Mouse (Mus musculus) limb, embryonic 15.5 days (tissue): Measurements from ENCODE around the gene Stard8. TPM values are rescaled to one million over a fixed set of nuclear protein-coding genes. Genes with fewer than 3 reads are reported as not detected.
"Not testable (repeated sequence)": the region's sequence is repeated elsewhere in the genome, so short reads cannot be mapped to it uniquely, and the experiment has no call there.

Experiments used
- ATAC-seq: fragments of 200-750 bp; cut with Nextera tagmentation; 2 replicates; pipeline ENCODE4 v1.8.0; 2017; ENCODE audit warnings: low read depth, moderate TSS enrichment; ENCODE audit not compliant: insufficient number of reproducible peaks, low FRiP score, low TSS enrichment
- H3K27ac ChIP-seq: fragments of 300-500 bp; sonication (generic); 2 replicates; pipeline ENCODE4 v1.5.1; 2015; ENCODE audit warnings: moderate library complexity, mild to moderate bottlenecking, inconsistent platforms
- H3K27me3 ChIP-seq: fragments of 300-500 bp; sonication (generic); 2 replicates; pipeline ENCODE4 v1.6.1; 2015; ENCODE audit warnings: inconsistent platforms
- H3K36me3 ChIP-seq: fragments of 300-500 bp; sonication (generic); 2 replicates; pipeline ENCODE4 v1.6.1; 2015; ENCODE audit warnings: inconsistent platforms
- H3K4me1 ChIP-seq: fragments of 300-500 bp; sonication (generic); 2 replicates; pipeline ENCODE4 v1.6.1; 2015; ENCODE audit warnings: inconsistent platforms
- H3K4me2 ChIP-seq: fragments of 300-500 bp; sonication (generic); 2 replicates; pipeline ENCODE4 v1.6.1; 2015; ENCODE audit warnings: mild to moderate bottlenecking, inconsistent platforms
- H3K4me3 ChIP-seq: fragments of 300-500 bp; sonication (generic); 2 replicates; pipeline ENCODE4 v1.5.1; 2015; ENCODE audit warnings: mild to moderate bottlenecking, inconsistent platforms
- H3K9ac ChIP-seq: fragments of 300-500 bp; sonication (generic); 2 replicates; pipeline ENCODE4 v1.6.1; 2015; ENCODE audit warnings: inconsistent platforms
- H3K9me3 ChIP-seq: fragments of 300-500 bp; sonication (generic); 2 replicates; pipeline ENCODE4 v1.6.1; 2016; ENCODE audit warnings: inconsistent platforms
- WGBS: fragments of 180-500 bp; shearing (Covaris S2); methylation state at CpG from one replicate; pipeline ENCODE4 v1.1.7; 2015; 5-methylcytosine and 5-hydroxymethylcytosine counted together
- polyA plus RNA-seq: library from polyadenylated mRNA; unstranded; fragments of >200 nt; fragmentation: Nextera tagmentation; extraction: Ambion mirVana; gene quantifications from 2 replicates; pipeline ENCODE4 v1.2.1, GENCODE M21; 2015

The Stard8 gene
- 8.5 and 11.9 TPM in 2 replicates for polyA plus RNA-seq

- H3K9ac ChIP-seq = no peak within 1 kb of the TSS
- peak within 1 kb of the TSS; percentile 23 for H3K4me3 ChIP-seq
- H3K36me3 ChIP-seq = no peaks in the 10 kb centered on the region
- no peak within 1 kb of the TSS for H3K27ac ChIP-seq
- peaks cover 19% of the 10 kb centered on the region; the same call in 1 of the 2 replicates for H3K27me3 ChIP-seq
- no peaks in the 10 kb centered on the region for H3K4me1 ChIP-seq
- ATAC-seq = no peak
- peak within 1 kb of the TSS; percentile 31 for H3K4me2 ChIP-seq
- no peaks in the 10 kb centered on the region for H3K9me3 ChIP-seq
- 33% methylated on average over 9 of the region's 9 CpGs for WGBS
Measured at GRCm38 (mm10) chrX:99003046-99003445, at the start of gene Stard8. TSS of gene Stard8 (plus strand) at chrX:99003248.

DNA sequence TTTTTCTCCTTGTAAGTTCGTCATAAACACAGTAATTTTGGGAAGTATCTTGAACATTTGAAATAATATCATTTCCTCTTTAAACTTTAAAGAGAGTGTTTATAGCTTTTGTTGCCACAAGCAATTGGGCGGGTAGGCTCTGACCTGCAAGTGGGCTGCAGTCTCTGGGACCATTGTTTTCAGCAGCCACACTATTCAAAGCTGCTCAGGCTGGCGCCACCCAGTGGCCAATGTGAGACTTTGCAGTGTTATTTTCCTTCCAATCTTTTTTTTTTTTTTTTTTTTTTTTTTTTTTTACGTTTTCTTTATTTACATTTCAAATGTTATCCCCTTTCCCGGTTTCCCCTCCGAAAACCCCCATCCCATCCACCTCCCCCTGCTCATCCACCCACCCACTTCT lies 49.1 kb upstream of the Stard8 start:
- Histone ChIP-seq H3K36me3 (no peaks in the 10 kb centered on the region), H3K27ac (no peak overlapping the region), H3K4me2 (no peak overlapping the region), H3K27me3 (no peaks in the 10 kb centered on the region), H3K9me3 (no peaks in the 10 kb centered on the region), H3K4me1 (no peaks in the 10 kb centered on the region), H3K4me3 (no peak overlapping the region), H3K9ac (no peak overlapping the region)
- no peak for ATAC-seq
- WGBS = 29% methylated on average over 4 of the region's 6 CpGs

GRCm38 (mm10) chrX:98958287-98958686 lies 44.8 kb upstream of the Stard8 start:
- no peak for ATAC-seq
- H3K36me3 ChIP-seq = no peaks in the 10 kb centered on the region
- H3K27ac ChIP-seq = no peak overlapping the region
- no peaks in the 10 kb centered on the region for H3K9me3 ChIP-seq
- no peak overlapping the region for H3K9ac ChIP-seq
- no peak overlapping the region for H3K4me3 ChIP-seq
- no peaks in the 10 kb centered on the region for H3K4me1 ChIP-seq
- H3K27me3 ChIP-seq = no peaks in the 10 kb centered on the region
- WGBS = 89% methylated on average over 9 of the region's 9 CpGs
- no peak overlapping the region for H3K4me2 ChIP-seq

GRCm38 (mm10) chrX:98959050-98959449 lies 44.0 kb upstream of the Stard8 start:
- no peak overlapping the region for H3K4me2 ChIP-seq
- no peak overlapping the region for H3K27ac ChIP-seq
- H3K9me3 ChIP-seq = no peaks in the 10 kb centered on the region
- 67% methylated on average over 4 of the region's 4 CpGs for WGBS
- H3K27me3 ChIP-seq = no peaks in the 10 kb centered on the region
- H3K4me3 ChIP-seq = no peak overlapping the region
- no peak overlapping the region for H3K9ac ChIP-seq
- H3K4me1 ChIP-seq = no peaks in the 10 kb centered on the region
- no peak for ATAC-seq
- no peaks in the 10 kb centered on the region for H3K36me3 ChIP-seq

- ATAC-seq = no peak
- no peak overlapping the region for H3K4me2 ChIP-seq
- no peak overlapping the region for H3K9ac ChIP-seq
- H3K4me1 ChIP-seq = no peaks in the 10 kb centered on the region
- no peaks in the 10 kb centered on the region for H3K36me3 ChIP-seq
- H3K27ac ChIP-seq = no peak overlapping the region
- H3K9me3 ChIP-seq = no peaks in the 10 kb centered on the region
- 0 out of 2 replicates have a peak, but pooled peaks cover 4% of the 10 kb centered on the region for H3K27me3 ChIP-seq
- no peak overlapping the region for H3K4me3 ChIP-seq
Measured at GRCm38 (mm10) chrX:98963742-98964141, 39.3 kb upstream of the Stard8 start.

DNA sequence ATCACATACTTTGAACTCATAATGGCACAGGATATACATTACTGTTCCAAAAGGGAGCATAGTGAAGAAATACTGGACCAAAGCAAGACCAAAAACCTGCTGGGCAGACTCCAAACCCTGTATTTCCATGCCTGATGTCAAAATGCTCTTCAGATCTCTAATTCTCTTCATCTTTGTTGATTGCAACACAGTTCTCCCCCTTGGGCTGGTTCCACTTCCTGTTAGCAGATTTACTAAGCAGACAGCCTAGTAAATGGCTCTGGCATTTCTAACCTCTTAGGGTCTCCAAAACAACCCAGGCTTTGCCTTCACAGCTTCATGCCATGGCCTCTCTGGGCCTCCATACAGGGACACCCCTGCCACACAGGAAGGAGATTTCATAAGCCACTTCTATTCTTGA lies 38.5 kb upstream of the Stard8 start:
- ATAC-seq = no peak
- no peaks in the 10 kb centered on the region for H3K9me3 ChIP-seq
- H3K36me3 ChIP-seq = no peaks in the 10 kb centered on the region
- no peak overlapping the region for H3K9ac ChIP-seq
- H3K27ac ChIP-seq = no peak overlapping the region
- H3K4me1 ChIP-seq = no peaks in the 10 kb centered on the region
- 0 out of 2 replicates have a peak, but pooled peaks cover 4% of the 10 kb centered on the region for H3K27me3 ChIP-seq
- no peak overlapping the region for H3K4me2 ChIP-seq
- H3K4me3 ChIP-seq = no peak overlapping the region

DNA sequence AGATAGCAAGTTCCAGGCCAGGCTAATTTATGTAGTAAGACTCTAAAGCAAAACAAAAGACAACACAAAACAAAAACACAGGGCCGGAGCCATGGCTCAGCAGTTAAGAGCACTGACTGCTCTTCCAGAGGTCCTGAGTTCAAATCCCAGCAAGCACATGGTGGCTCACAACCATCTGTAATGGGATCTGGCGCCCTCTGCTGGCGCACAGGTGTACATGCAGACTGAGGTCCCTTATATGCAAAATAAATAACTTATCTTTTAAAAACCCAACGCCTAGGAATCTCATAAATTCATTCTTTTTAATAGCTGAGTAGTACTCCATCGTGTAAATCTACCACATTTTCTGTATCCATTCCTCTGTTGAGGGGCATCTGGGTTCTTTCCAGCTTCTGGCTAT lies 16.4 kb upstream of the Stard8 start:
- H3K4me2 ChIP-seq, H3K9ac ChIP-seq, H3K36me3 ChIP-seq, H3K4me1 ChIP-seq, H3K9me3 ChIP-seq, ATAC-seq, H3K4me3 ChIP-seq, H3K27ac ChIP-seq: not testable (repeated sequence)
- peaks cover 12% of the 10 kb centered on the region; the same call in 1 of the 2 replicates for H3K27me3 ChIP-seq
- 55% methylated on average over 5 of the region's 5 CpGs for WGBS

DNA sequence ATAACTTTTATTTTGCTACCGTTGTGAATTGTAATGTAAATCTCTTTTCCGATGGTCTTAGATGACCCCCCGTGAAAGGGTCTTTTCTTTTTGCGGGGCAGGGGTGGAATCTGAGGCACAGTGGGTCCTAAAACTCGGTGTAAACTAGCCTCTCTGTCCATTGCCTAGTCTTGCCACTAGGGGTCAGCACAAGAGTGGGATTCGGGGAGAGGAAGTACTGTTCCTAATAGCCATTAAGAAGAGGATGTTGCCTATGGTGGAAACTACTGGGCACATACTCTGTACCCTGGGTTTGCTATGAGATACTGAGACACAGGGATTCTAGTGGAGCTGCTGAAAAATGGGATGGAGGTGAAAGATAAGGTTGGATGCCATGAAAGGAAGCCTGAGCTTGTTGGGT lies 13.5 kb upstream of the Stard8 start:
- H3K4me3 ChIP-seq = no peak overlapping the region
- H3K36me3 ChIP-seq = no peaks in the 10 kb centered on the region
- ATAC-seq = no peak
- no peak overlapping the region for H3K9ac ChIP-seq
- WGBS = 40% methylated on average over 6 of the region's 6 CpGs
- H3K27me3 ChIP-seq = peaks cover 11% of the 10 kb centered on the region; the same call in 1 of the 2 replicates
- H3K4me1 ChIP-seq = no peaks in the 10 kb centered on the region
- no peak overlapping the region for H3K4me2 ChIP-seq
- H3K9me3 ChIP-seq = no peaks in the 10 kb centered on the region
- H3K27ac ChIP-seq = no peak overlapping the region

GRCm38 (mm10) chrX:99002065-99002464 lies 983 bp upstream of the Stard8 start:
- ATAC-seq = no peak
- Histone ChIP-seq H3K4me2 (no peak overlapping the region), H3K27me3 (peaks cover 19% of the 10 kb centered on the region; the same call in 1 of the 2 replicates), H3K4me1 (no peaks in the 10 kb centered on the region), H3K4me3 (no peak overlapping the region), H3K36me3 (no peaks in the 10 kb centered on the region), H3K9me3 (no peaks in the 10 kb centered on the region), H3K9ac (no peak overlapping the region), H3K27ac (no peak overlapping the region)
- 55% methylated on average over 6 of the region's 6 CpGs for WGBS

GRCm38 (mm10) chrX:99010581-99010980 lies 7.5 kb downstream of the Stard8 start:
- Histone ChIP-seq H3K4me3 (no peak overlapping the region), H3K9ac (no peak overlapping the region), H3K27me3 (peaks cover 12% of the 10 kb centered on the region), H3K4me1 (no peaks in the 10 kb centered on the region), H3K36me3 (no peaks in the 10 kb centered on the region), H3K9me3 (no peaks in the 10 kb centered on the region), H3K27ac (no peak overlapping the region), H3K4me2 (no peak overlapping the region)
- WGBS = 84% methylated on average over 5 of the region's 5 CpGs
- ATAC-seq = no peak

DNA sequence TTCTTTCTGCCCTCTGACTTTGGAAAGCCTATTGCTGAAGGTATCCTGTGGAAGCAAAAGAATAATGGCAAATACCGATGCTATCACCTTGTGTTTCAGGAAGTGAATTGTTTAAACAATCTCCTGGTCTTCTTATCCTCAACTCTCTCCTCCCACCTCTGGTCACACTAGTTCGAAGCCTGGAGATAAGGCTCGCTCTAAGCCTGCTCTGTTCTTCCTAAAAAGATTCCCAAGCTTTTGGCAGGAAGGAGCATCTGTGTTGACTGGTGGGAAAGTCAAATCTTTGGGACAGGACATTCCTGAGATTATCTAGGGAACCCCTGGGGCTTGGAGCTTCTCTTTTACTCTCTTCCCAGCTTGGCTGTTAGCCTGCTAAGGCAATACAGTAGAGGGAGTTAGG lies 8.2 kb downstream of the Stard8 start:
- H3K27me3 ChIP-seq = peaks cover 11% of the 10 kb centered on the region
- H3K4me1 ChIP-seq = no peaks in the 10 kb centered on the region
- no peaks in the 10 kb centered on the region for H3K9me3 ChIP-seq
- no peak overlapping the region for H3K9ac ChIP-seq
- H3K4me3 ChIP-seq = no peak overlapping the region
- H3K36me3 ChIP-seq = no peaks in the 10 kb centered on the region
- 78% methylated on average over 3 of the region's 3 CpGs for WGBS
- ATAC-seq = no peak
- H3K27ac ChIP-seq = no peak overlapping the region
- no peak overlapping the region for H3K4me2 ChIP-seq

- 63% methylated on average over 3 of the region's 3 CpGs for WGBS
- no peak overlapping the region for H3K27ac ChIP-seq
- no peak overlapping the region for H3K4me3 ChIP-seq
- no peak overlapping the region for H3K4me2 ChIP-seq
- H3K27me3 ChIP-seq = peaks cover 17% of the 10 kb centered on the region
- no peak overlapping the region for H3K9ac ChIP-seq
- H3K4me1 ChIP-seq = no peaks in the 10 kb centered on the region
- no peak for ATAC-seq
- H3K9me3 ChIP-seq = no peaks in the 10 kb centered on the region
- no peaks in the 10 kb centered on the region for H3K36me3 ChIP-seq
Measured at GRCm38 (mm10) chrX:99012486-99012885, 9.4 kb downstream of the Stard8 start.

- no peak overlapping the region for H3K9ac ChIP-seq
Measured at GRCm38 (mm10) chrX:99015705-99016104, 12.7 kb downstream of the Stard8 start.

More at GRCm38 (mm10) chrX:99015705-99016104, 12.7 kb downstream of the Stard8 start:
- peaks cover 28% of the 10 kb centered on the region for H3K27me3 ChIP-seq
- WGBS = 79% methylated on average over 2 of the region's 2 CpGs
- H3K4me3 ChIP-seq = no peak overlapping the region
- H3K4me1 ChIP-seq = no peaks in the 10 kb centered on the region
- no peak overlapping the region for H3K27ac ChIP-seq
- H3K4me2 ChIP-seq = no peak overlapping the region
- no peaks in the 10 kb centered on the region for H3K36me3 ChIP-seq
- H3K9me3 ChIP-seq = no peaks in the 10 kb centered on the region
- no peak for ATAC-seq
